Mouse (Mus musculus): ENCODE measurements around the gene Rem2. TPM values are rescaled to one million over a fixed set of nuclear protein-coding genes. Genes with fewer than 3 reads are reported as not detected.

The Rem2 gene
- 0.59 and 2.2 TPM in 2 replicates for polyA plus RNA-seq (2015; fragmentation: Nextera tagmentation; extraction: Ambion mirVana)

DNA sequence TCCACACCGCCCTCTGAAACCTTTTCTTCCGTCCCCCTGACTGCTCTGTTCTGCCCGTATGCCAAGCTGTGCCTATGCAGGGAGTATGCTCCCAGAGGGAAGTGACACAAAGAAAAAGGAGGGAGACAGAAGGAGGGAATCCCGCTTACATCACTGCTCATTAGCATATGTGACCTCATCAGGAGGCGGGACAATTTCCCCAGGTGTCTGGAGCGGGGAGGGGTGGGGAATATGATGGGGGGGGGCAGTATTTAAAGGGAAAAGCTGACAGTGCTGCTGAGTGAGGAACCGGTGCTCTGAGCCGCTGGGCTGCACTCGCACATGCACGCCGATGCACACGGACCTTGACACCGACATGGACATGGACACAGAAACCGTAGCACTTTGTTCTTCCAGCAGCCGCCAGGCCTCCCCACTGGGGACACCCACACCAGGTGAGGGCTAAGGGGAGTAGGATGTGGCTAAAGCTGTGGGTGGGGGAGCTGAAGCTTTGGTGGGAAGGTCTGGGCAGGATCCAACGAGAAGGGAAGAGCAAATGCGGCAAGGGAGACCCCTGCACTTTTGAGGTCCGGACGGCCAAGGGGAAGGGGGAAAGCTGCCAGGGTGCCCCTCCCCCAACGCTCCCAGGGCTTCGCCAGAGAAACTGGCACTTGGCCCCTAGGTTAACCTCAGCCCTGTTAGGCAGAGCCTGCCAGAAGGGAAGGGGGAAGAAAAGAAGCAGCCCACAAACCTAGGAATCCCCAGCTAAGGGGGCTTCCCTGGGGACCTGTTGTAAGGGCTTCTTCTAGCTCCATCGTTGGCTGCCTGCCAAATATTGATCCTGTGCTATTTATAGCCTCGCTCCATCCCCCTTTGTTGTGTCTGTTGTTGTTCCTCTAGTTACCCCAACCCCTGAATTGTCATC is at the start of gene Rem2:
Gene Rem2 (plus strand): TSS at position 160 of the 904 bp plus-strand sequence.
- no peak within 1 kb of the TSS for H3K27ac ChIP-seq (ENCODE audit: low read length)
- 0 out of 2 replicates have a peak, but pooled peaks cover 9% of the 10 kb centered on the region for H3K27me3 ChIP-seq (ENCODE audit: control insufficient read depth, insufficient read depth, low read length)
- H3K36me3 ChIP-seq (ENCODE audit: control insufficient read depth, insufficient read depth): no peaks in the 10 kb centered on the region
- peaks cover 9% of the 10 kb centered on the region; the same call in 1 of the 2 replicates for H3K4me1 ChIP-seq (ENCODE audit: control insufficient read depth, insufficient read depth, low read length)
- 2% methylated on average over 23 of the region's 23 CpGs for WGBS
- peak within 1 kb of the TSS; percentile 85 for H3K4me2 ChIP-seq (ENCODE audit: low read depth, low read length)
- no peak; the same call in 1 of the 2 replicates for ATAC-seq (replicated peaks; ENCODE audit: extremely low read depth, insufficient read depth, low FRiP score)
- peak within 1 kb of the TSS; percentile 62 for H3K9ac ChIP-seq (ENCODE audit: low read length)
- no peaks in the 10 kb centered on the region for H3K9me3 ChIP-seq (replicated peaks; ENCODE audit: control insufficient read depth, low read length)
- peak within 1 kb of the TSS; percentile 49 for H3K4me3 ChIP-seq (ENCODE audit: low read length)

DNA sequence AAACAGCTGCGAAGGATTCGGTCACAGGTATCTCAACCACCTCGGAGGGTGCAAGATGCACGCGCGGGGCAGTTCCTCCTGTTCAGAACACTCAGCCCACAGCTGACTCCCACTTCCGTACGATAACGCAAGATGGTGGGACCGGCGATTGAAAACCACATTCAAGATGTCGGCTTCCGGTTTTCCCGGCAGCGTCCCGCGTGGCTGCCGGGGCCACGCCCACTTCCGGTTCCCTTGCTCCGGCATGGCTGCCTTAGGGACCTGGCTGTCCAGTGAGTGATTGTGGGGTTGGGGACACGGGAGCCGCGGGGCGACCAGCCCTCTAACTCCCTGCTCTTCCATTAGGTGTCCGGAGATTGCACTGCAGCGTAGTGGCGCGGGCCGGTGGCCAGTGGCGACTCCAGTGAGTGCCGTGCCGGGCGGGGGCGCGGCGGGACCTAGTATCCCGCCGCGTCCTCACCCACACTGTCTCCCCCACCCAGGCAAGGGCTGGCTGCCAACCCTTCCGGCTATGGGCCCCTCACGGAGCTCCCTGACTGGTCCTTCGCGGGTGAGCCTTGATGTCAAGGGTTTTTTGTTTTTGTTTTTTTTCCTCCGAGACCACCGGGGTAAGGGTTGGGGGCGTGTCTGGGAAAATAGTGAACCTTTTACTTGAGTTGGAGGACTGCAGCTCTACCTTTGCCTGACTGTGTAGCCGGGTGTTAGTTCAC is 49.1 kb upstream of the Rem2 start, which contains the start of gene Mrpl52:
Gene Mrpl52 (plus strand): TSS at position 221 of the 710 bp plus-strand sequence.
- peaks cover 25% of the 10 kb centered on the region for H3K4me1 ChIP-seq (ENCODE audit: control insufficient read depth, insufficient read depth, low read length)
- H3K36me3 ChIP-seq (ENCODE audit: control insufficient read depth, insufficient read depth): peaks cover 5% of the 10 kb centered on the region
- H3K27me3 ChIP-seq (ENCODE audit: control insufficient read depth, insufficient read depth, low read length): no peaks in the 10 kb centered on the region
- H3K9me3 ChIP-seq (replicated peaks; ENCODE audit: control insufficient read depth, low read length): no peaks in the 10 kb centered on the region
- H3K4me3 ChIP-seq (ENCODE audit: low read length): peak within 1 kb of the TSS; percentile 73
- WGBS: under 1% methylated on average over 48 of the region's 48 CpGs
- peak; percentile 53 for ATAC-seq (replicated peaks; ENCODE audit: extremely low read depth, insufficient read depth, low FRiP score)
- H3K4me2 ChIP-seq (ENCODE audit: low read depth, low read length): peak within 1 kb of the TSS; percentile 73
- peak within 1 kb of the TSS; percentile 88 for H3K9ac ChIP-seq (ENCODE audit: low read length)
- H3K27ac ChIP-seq (ENCODE audit: low read length): peak within 1 kb of the TSS; percentile 91

GRCm38 (mm10) chr14:54427696-54428095 is 48.2 kb upstream of the Rem2 start:
- Histone ChIP-seq H3K4me2 (ENCODE audit: low read depth, low read length) (peak overlapping the region; percentile 73), H3K9ac (ENCODE audit: low read length) (no peak overlapping the region), H3K27me3 (ENCODE audit: control insufficient read depth, insufficient read depth, low read length) (no peaks in the 10 kb centered on the region), H3K9me3 (replicated peaks; ENCODE audit: control insufficient read depth, low read length) (no peaks in the 10 kb centered on the region), H3K4me3 (ENCODE audit: low read length) (peak overlapping the region; percentile 73; the same call in 1 of the 2 replicates), H3K4me1 (ENCODE audit: control insufficient read depth, insufficient read depth, low read length) (peaks cover 25% of the 10 kb centered on the region), H3K36me3 (ENCODE audit: control insufficient read depth, insufficient read depth) (peaks cover 5% of the 10 kb centered on the region), H3K27ac (ENCODE audit: low read length) (no peak overlapping the region)
- WGBS: 88% methylated on average over 7 of the region's 7 CpGs
- no peak for ATAC-seq (replicated peaks; ENCODE audit: extremely low read depth, insufficient read depth, low FRiP score)

DNA sequence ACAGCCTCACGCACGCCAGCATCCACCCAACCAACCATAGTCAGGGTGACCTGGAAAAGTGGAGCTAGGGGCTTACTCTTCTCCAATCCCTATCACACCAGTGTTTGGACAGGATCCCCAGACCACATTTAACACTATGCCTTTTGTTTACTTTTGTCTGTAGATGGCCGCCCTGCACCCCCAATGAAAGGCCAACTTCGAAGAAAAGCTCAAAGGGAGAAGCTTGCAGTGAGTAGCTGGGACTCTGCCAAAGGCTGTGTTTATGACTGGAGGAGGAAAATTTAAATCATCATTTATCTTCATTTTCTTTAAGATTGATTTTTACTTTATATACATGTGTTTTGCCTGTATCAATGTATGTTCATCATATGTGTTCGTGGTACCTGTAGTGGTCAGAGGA is 47.5 kb upstream of the Rem2 start:
- H3K27ac ChIP-seq (ENCODE audit: low read length): no peak overlapping the region
- ATAC-seq (replicated peaks; ENCODE audit: extremely low read depth, insufficient read depth, low FRiP score): no peak
- H3K4me1 ChIP-seq (ENCODE audit: control insufficient read depth, insufficient read depth, low read length): peaks cover 31% of the 10 kb centered on the region
- 86% methylated on average over 5 of the region's 5 CpGs for WGBS
- H3K9ac ChIP-seq (ENCODE audit: low read length): no peak overlapping the region
- H3K4me2 ChIP-seq (ENCODE audit: low read depth, low read length): no peak overlapping the region
- H3K27me3 ChIP-seq (ENCODE audit: control insufficient read depth, insufficient read depth, low read length): no peaks in the 10 kb centered on the region
- H3K4me3 ChIP-seq (ENCODE audit: low read length): no peak overlapping the region
- peaks cover 5% of the 10 kb centered on the region for H3K36me3 ChIP-seq (ENCODE audit: control insufficient read depth, insufficient read depth)
- no peaks in the 10 kb centered on the region for H3K9me3 ChIP-seq (replicated peaks; ENCODE audit: control insufficient read depth, low read length)

DNA sequence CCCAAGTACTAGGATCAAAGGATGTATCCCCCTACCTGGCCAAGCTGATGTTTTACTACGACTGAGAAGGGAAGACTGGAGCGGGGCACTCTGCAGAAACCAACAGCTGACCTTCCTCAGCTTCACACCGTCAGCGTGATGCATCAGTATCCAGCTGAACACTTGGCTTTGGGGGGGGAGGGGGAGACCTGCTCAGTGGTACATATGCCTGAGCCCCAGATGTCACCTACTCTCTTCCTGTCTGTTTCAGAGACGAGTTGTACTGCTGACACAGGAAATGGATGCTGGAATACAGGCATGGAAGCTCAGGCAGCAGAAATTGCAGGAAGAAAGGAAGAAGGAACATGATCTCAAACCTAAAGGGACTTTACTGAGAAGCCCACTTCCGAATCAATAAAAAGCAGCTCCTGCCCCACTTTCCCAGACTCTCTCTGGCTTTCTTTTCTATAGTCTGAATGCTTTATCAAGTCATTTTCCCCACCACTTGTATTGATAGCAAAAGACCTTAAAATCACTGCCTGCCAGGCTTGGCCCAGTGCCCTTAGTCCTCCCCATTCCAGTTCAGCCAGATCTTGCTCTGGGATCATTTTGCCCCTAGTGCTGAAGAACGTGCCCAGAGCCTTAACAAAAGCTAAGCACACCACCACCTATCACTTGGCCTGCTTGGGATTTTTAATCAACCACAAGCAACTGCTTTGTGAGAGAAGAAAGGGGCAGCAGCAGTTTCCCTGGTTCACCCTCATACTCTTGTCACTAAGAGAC is 46.4 kb upstream of the Rem2 start:
- Histone ChIP-seq H3K36me3 (ENCODE audit: control insufficient read depth, insufficient read depth) (peaks cover 5% of the 10 kb centered on the region), H3K27me3 (ENCODE audit: control insufficient read depth, insufficient read depth, low read length) (no peaks in the 10 kb centered on the region), H3K27ac (ENCODE audit: low read length) (peak overlapping the region; percentile 96), H3K9me3 (replicated peaks; ENCODE audit: control insufficient read depth, low read length) (no peaks in the 10 kb centered on the region), H3K4me2 (ENCODE audit: low read depth, low read length) (peak overlapping the region; percentile 80; the same call in 1 of the 2 replicates), H3K4me1 (ENCODE audit: control insufficient read depth, insufficient read depth, low read length) (peaks cover 41% of the 10 kb centered on the region), H3K4me3 (ENCODE audit: low read length) (no peak overlapping the region), H3K9ac (ENCODE audit: low read length) (peak overlapping the region; percentile 97)
- WGBS: 38% methylated on average over 7 of the region's 7 CpGs
- ATAC-seq (replicated peaks; ENCODE audit: extremely low read depth, insufficient read depth, low FRiP score): no peak

GRCm38 (mm10) chr14:54430406-54431145 is 45.3 kb upstream of the Rem2 start:
- WGBS: 5% methylated on average over 18 of the region's 18 CpGs
- Histone ChIP-seq H3K36me3 (ENCODE audit: control insufficient read depth, insufficient read depth) (peaks cover 5% of the 10 kb centered on the region), H3K9ac (ENCODE audit: low read length) (peak overlapping the region; percentile 97), H3K4me2 (ENCODE audit: low read depth, low read length) (peak overlapping the region; percentile 80), H3K27ac (ENCODE audit: low read length) (peak overlapping the region; percentile 96), H3K4me3 (ENCODE audit: low read length) (peak overlapping the region; percentile 83), H3K27me3 (ENCODE audit: control insufficient read depth, insufficient read depth, low read length) (no peaks in the 10 kb centered on the region), H3K9me3 (replicated peaks; ENCODE audit: control insufficient read depth, low read length) (no peaks in the 10 kb centered on the region), H3K4me1 (ENCODE audit: control insufficient read depth, insufficient read depth, low read length) (peaks cover 41% of the 10 kb centered on the region)
- no peak for ATAC-seq (replicated peaks; ENCODE audit: extremely low read depth, insufficient read depth, low FRiP score)

GRCm38 (mm10) chr14:54431334-54432077 is 44.4 kb upstream of the Rem2 start, which contains the start of gene Mmp14:
TSS of gene Mmp14 (plus strand) at chr14:54431612.
- Histone ChIP-seq H3K4me3 (ENCODE audit: low read length) (peak within 1 kb of the TSS; percentile 83), H3K4me2 (ENCODE audit: low read depth, low read length) (peak within 1 kb of the TSS; percentile 80), H3K9me3 (replicated peaks; ENCODE audit: control insufficient read depth, low read length) (no peaks in the 10 kb centered on the region), H3K27ac (ENCODE audit: low read length) (peak within 1 kb of the TSS; percentile 96), H3K9ac (ENCODE audit: low read length) (peak within 1 kb of the TSS; percentile 97), H3K36me3 (ENCODE audit: control insufficient read depth, insufficient read depth) (peaks cover 5% of the 10 kb centered on the region), H3K4me1 (ENCODE audit: control insufficient read depth, insufficient read depth, low read length) (peaks cover 36% of the 10 kb centered on the region), H3K27me3 (ENCODE audit: control insufficient read depth, insufficient read depth, low read length) (no peaks in the 10 kb centered on the region)
- peak; percentile 51 for ATAC-seq (replicated peaks; ENCODE audit: extremely low read depth, insufficient read depth, low FRiP score)
- WGBS: under 1% methylated on average over 49 of the region's 49 CpGs
